Mouse (Mus musculus) ES-Bruce4 (cell line): ENCODE data around the gene Ms4a6b.

Source experiments
- CTCF ChIP-seq: IDR thresholded peaks from one replicate; pipeline ENCODE4 v1.8.1; 2011; ENCODE audit warnings: low read depth, low read length
- POLR2A ChIP-seq: IDR thresholded peaks from one replicate; pipeline ENCODE4 v1.8.1; 2011; ENCODE audit warnings: low read length; ENCODE audit not compliant: insufficient read depth

DNA sequence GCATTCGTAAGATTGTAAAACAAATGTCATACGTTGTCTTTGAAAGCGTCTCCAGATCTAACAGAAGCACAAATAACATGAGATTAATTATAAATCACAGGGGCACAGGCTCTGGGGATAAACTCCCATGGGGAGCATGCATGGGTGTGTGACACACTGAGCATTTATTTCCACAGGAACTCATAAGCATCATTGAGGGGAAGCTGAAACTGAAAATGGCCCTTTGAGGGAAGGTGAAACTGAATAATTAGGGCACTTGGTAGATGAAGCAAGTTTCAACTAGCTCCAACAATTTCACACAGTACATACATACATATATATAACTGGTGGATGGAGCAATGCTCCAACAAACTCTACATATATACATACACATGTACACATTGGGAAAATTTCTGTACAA, 21.8 kb upstream of the Ms4a6b start:
- TF ChIP-seq CTCF (no peak), POLR2A (no peak)
